Mouse (Mus musculus): ENCODE results near the gene Pex10.
A peak's percentile ranks its signal among the peaks of the same experiment; 100 is the strongest.

The Pex10 gene

DNA sequence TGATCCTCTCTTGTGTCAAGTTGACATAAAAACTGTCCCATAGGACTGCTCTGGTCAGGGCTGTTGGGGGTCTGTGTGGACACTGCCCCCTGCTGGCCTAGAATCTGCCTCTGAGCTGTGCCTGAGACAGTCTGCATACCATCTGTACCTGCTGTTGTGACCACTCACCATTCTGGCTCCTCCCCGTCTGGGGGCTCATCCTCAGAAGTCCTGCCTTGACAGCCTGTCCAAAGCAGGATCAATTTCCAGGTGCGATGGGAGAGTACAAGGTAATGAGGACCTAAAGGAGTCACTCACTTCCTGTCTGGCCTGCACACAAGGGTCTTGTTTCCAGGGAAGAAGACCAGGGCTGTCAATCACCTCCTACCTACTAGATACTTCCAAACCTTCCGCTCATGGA is 27.7 kb downstream of the Pex10 start:
- peak; percentile 26 to 44 for DNase-seq

DNA sequence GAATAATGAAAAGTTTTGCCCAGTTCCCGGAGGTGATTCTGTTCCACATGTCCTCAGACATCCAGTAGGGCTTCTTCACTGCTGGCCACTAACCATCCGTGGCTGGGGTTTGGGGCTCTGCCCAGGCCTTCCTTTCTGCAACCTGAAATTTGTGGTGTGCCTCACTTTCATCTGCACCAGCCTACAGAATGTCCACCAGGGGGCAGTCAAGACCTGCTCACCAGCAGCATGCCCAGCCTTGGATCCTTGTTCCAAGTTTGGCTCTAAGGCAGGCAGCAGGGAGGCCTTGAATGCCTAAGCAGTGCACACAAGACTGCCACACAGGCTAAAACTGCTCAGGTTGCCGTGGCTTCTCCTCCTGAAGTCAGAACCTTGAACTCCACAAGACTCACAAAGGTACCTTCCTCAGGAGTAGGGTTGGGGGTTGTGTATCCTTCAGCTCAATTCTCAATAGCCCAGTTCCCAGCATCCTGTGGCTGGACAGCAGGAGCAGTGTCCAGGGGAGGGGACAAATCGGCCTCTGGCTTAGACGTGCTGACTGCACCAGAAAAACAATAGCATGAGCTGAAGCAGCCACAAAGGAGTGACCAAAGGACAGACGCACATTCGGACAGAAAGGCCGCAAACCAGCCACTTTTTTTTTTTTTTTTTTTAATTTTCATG is 28.6 kb downstream of the Pex10 start:
- peak; percentile 50 to 62 for DNase-seq

DNA sequence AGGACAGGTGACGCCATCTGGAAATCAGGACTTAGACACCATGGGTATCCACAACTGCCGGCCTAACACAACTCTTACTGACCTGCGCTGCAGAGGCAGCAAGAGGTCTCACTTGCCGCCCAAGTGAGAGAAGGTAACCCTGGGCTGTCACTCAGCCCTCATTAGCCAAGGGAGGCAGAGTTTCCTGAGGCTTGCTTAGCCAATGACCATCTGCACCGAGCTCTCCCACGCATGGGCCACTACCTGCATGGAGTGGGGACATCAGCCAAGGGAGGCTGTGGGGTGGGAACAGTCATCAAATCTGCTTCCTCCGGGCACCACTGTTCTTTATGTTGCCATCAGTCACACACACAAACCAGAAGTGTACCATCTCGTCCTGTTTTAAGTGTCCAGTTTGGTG is 29.2 kb downstream of the Pex10 start:
- DNase-seq, result no peak

- DNase-seq, result no peak
Measured at GRCm38 (mm10) chr4:155097452-155097851, 30.6 kb downstream of the Pex10 start.

- no peak for DNase-seq
Measured at GRCm38 (mm10) chr4:155098572-155098971, 31.8 kb downstream of the Pex10 start.

GRCm38 (mm10) chr4:155107886-155108285 is 41.1 kb downstream of the Pex10 start:
- no peak for DNase-seq

DNA sequence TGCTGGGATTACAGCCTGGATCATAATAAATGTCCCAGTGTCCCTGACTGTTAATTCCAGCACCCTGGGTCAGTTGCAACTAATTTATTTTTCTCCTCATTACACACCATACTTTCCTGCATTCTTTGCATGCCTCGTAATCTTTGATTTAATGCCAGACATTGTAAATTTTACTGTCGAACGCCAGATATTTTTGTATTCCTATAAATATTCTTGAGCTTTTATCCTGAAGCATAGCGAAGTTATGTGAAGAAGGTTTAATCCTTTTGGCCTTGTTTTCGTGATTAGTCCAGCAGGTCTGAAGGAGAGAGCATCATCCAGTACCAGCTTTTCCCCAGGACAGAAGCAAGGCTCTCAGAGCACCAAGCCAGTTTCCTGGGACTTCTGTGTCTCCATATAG is 42.7 kb downstream of the Pex10 start:
- DNase-seq, result no peak

GRCm38 (mm10) chr4:155113766-155114410 is 47.1 kb downstream of the Pex10 start:
- DNase-seq, result no peak

DNA sequence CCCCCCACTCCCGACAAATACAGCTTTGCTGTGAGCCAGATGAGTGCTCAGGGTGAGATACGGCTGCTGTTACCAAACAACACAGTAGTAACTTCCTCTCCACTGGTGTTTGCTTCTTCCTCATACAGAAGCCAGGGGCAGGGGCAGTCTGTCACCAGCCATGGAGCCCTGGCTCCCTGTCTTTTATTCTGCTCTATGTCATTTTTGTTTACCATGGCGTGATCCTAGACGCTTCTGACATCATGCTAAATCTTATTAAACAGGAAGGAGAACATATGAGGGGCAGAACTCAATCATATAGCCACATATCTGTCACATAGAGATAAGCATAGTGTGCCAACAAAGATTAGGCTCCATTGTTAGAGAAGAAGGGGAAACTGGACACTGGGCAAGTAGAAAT is 49.8 kb downstream of the Pex10 start:
- no peak for DNase-seq

- DNase-seq, result no peak
Measured at GRCm38 (mm10) chr4:155117396-155117978, 50.7 kb downstream of the Pex10 start.

DNA sequence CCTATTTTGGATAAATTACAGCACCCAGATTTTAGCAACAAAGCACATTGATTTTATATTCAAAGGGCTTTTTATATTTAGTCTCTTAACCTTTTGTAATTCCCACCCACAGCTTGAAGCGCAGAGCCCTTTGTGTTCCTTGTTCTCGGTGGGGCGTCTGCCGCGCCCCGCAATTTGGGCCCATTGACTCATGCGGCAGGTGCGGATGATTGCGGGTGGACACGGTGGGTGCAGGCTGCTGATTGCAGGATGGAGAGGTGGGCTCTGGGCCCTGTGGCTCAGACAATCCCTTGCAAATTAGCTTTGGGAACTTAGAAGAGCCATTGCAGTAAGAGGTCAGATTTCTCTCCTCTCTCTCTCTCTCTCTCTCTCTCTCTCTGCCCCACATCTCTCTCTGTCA is 51.5 kb downstream of the Pex10 start:
- no peak for DNase-seq

- no peak for DNase-seq
Measured at GRCm38 (mm10) chr4:155120038-155120437, 53.2 kb downstream of the Pex10 start.

DNA sequence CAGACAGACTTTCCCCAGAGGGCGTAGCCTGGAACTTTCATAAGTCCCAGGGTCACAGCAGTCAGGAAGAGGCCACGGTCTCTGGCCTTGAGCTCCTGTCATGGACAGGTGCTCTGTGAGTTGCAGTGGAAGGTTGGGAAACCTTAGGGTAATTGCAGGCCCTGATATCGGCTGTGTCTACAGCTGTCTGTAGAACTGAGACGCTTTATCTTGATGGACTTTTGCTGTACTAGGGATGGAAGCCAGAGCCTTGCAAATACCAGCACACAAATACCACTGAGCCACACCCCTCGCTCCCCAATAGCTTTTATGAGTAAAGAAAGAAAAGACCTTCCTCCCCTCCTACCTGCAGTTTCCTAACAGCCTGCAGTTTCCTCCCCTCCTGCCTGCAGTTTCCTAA is 53.8 kb downstream of the Pex10 start:
- no peak for DNase-seq

DNA sequence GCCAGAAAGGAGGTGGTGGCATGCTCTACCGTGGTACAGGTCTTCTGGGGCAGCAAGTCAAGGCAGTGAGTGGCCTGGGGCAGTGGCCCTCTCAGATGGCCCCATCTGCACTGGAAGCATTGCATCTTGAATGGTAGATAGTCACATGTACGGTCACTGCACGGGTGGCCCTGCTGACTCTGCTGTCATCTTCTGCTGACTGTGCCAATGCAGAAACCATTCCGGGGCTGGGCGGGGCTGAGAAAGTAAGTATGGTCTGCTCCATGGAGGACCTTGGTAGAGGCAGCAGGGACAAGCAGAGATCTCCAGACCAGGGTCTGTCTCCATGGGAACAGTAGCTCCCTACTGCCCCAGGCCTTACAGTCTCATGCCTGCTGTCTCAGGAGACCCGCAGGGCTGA is 54.4 kb downstream of the Pex10 start:
- DNase-seq, result no peak
